Mouse (Mus musculus) testis, adult 2 months (tissue): ENCODE data around the gene Ankmy2.

Experiments used
- CTCF ChIP-seq: fragments of 200-500 bp; IDR thresholded peaks from 2 replicates; pipeline ENCODE4 v1.5.1; 2012; ENCODE audit warnings: low read depth, mild to moderate bottlenecking, inconsistent platforms, low read length, moderate library complexity; ENCODE audit not compliant: control insufficient read depth, insufficient read depth, insufficient replicate concordance
- POLR2A ChIP-seq: fragments of 200-500 bp; IDR thresholded peaks from 2 replicates; pipeline ENCODE4 v1.6.1; 2012; ENCODE audit warnings: low read depth, mild to moderate bottlenecking, inconsistent platforms, low read length, moderate library complexity; ENCODE audit not compliant: control insufficient read depth

DNA sequence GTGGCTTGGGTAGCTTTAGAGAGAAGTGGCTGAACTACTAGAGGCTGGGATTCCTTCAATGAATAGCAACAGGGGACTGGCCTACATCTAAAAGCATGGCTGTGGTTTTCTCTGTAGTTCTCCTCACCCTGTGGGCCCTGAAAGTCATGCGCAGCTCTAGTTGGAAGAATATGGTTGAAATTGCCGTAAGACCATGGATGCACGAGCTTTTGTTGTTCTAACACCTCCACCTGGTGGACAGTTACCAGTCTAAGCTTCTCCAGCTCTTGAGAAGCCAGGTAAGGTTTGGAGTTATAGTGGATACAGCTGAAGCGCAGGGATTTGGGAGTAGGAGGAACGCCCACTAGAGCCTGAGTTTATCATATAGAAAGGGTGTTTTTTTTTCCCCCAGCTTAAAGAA is 48.5 kb upstream of the Ankmy2 start:
- TF ChIP-seq CTCF (no peak), POLR2A (no peak)
